Mouse (Mus musculus): Measurements from ENCODE around the gene Elof1.

- TF ChIP-seq ZC3H11A (IDR thresholded peaks at IDR 0.05; ENCODE audit: borderline replicate concordance, low read depth, low read length) (no peak), HCFC1 (IDR thresholded peaks at IDR 0.05; ENCODE audit: borderline replicate concordance, insufficient read depth, low read length) (no peak), MAFK (IDR thresholded peaks at IDR 0.05; ENCODE audit: insufficient read depth, low read depth, low read length) (no peak), CHD2 (IDR thresholded peaks at IDR 0.05; ENCODE audit: low read depth, low read length) (no peak), ZNF384 (IDR thresholded peaks at IDR 0.05; ENCODE audit: low read depth, low read length) (no peak)
These were observed 34.0 kb upstream of the Elof1 start for GRCm38 (mm10) chr9:22150946-22151345.

Data from ES-E14 (cell line).